Mouse (Mus musculus) ES-Bruce4 (cell line): Measurements from ENCODE around the gene Asb10.

Experiments used
- CTCF ChIP-seq: IDR thresholded peaks from one replicate; pipeline ENCODE4 v1.8.1; 2011; ENCODE audit warnings: low read depth, low read length
- POLR2A ChIP-seq: IDR thresholded peaks from one replicate; pipeline ENCODE4 v1.8.1; 2011; ENCODE audit warnings: low read length; ENCODE audit not compliant: insufficient read depth

GRCm38 (mm10) chr5:24553621-24554244 lies 13.0 kb upstream of the Asb10 start:
- TF ChIP-seq CTCF (no peak), POLR2A (no peak)
